Mouse (Mus musculus) C2C12 (cell line): ENCODE data around the gene Tacc2.

Experiments used
- CEBPB ChIP-seq: IDR thresholded peaks from one replicate; pipeline ENCODE4 v1.6.1; 2011; ENCODE audit warnings: low read depth, mild to moderate bottlenecking, control low read depth, moderate library complexity
- CTCF ChIP-seq: IDR thresholded peaks from one replicate; pipeline ENCODE4 v1.5.1; 2011; ENCODE audit not compliant: control insufficient read depth, insufficient read depth, insufficient read length
- MAX ChIP-seq: IDR thresholded peaks from one replicate; pipeline ENCODE4 v1.6.1; 2011; ENCODE audit warnings: mild to moderate bottlenecking, control low read depth
- MYOG ChIP-seq: IDR thresholded peaks from one replicate; pipeline ENCODE4 v1.6.1; 2011; ENCODE audit not compliant: control insufficient read depth, insufficient read length; ENCODE audit errors: extremely low read depth
- USF1 ChIP-seq: IDR thresholded peaks from one replicate; pipeline ENCODE4 v1.6.1; 2011; ENCODE audit warnings: low read depth, mild to moderate bottlenecking, control low read depth, moderate library complexity

- no peak for TF ChIP-seq MAX
- no peak for TF ChIP-seq CTCF
- TF ChIP-seq MYOG = no peak
- no peak for TF ChIP-seq CEBPB
- no peak for TF ChIP-seq USF1
These were observed 91.6 kb downstream of the Tacc2 start for GRCm38 (mm10) chr7:130668729-130669281.
